Mouse (Mus musculus): Measurements from ENCODE around the gene Larp4b. TPM values are rescaled to one million over a fixed set of nuclear protein-coding genes. Genes with fewer than 3 reads are reported as not detected.
A peak's percentile ranks its signal among the peaks of the same experiment; 100 is the strongest.
"Not testable (repeated sequence)": the region's sequence is repeated elsewhere in the genome, so short reads cannot be mapped to it uniquely, and the experiment has no call there.

Gene Larp4b
- total RNA-seq (2021) = 10 to 100 TPM; 74.6 to 77.8 TPM

DNA sequence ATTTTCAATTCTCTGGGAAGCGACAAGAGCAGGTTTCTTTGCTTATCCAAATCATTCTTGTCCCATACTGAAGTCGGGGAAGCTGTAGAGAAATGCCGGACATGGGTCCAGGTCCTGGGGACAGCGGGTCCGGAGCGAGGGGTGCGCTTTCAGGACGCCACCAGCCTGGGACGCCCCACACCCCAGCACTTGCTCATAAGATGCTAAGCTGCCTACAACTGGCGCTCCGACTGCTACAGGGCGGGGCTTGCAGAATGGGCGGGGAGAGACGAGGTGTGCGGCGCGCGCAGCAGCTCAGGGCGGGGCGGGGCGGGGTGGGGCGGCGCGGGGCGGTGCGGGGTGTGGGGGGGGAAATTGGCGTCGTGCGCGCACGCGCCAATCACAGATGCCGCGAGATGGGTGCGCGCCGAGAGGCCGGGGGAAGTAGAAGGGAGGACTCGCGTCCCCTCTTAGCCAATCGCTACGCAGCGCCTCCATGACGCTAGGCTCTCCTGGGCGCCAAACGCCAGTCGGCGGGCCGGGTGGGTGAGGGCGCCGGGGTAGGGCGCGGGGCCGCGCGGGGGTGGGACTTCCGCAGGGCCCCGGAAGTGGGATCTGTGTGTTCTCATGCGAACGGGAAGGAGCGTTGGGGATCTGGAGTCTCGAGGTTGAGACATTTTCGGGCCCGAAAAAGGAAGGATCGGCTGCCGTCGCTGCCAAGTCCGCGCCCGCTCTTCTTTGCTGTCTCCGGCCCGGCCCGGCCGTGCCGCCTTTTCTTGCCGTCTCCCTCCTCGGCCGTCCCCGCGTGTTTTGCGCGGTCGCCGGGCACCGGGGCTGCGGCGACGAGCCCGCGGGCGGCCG lies at the start of gene Larp4b:
Gene Larp4b, plus strand, starts transcription at position 566 of the 840 bp plus-strand sequence.
- DNase-seq (ENCODE audit: low spot score in 2 of 2) = peak; percentile 94 to 98
- intact Hi-C loops (cut with DNase I) = loop anchor here (1.0 to 10.0 kb wide), 3 partner anchors 97 to 671 kb away; partner anchors contain the start of genes Gtpbp4, Idi1 and Zmynd11

GRCm38 (mm10) chr13:9044731-9045130 lies 49.0 kb upstream of the Larp4b start:
- intact Hi-C loops (cut with DNase I) = no loop called here
- DNase-seq (ENCODE audit: low spot score in 2 of 2) = no peak

- DNase-seq (ENCODE audit: low spot score in 2 of 2); intact Hi-C loops (cut with DNase I): not testable (repeated sequence)
These were observed 41.5 kb upstream of the Larp4b start for GRCm38 (mm10) chr13:9052049-9052691.

DNA sequence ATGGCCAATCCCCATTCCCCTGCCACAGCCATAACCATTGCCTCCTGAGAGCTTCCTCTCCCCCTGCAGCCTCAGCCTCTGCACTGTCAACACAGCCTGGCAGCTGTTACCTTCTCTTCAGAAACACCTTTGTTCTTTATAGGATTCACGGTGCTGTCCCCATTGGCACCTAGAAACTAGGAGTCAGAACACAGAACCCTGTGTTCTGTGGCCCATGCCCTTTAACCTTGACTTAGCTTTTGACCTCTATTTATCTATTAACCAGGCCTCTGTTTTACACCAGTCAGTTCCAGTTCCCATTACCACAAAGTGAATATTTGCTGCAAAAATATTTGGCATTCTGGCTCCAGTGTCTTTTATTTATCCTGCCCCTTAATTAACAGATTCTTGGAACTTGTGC lies 36.4 kb upstream of the Larp4b start:
- no peak for DNase-seq (ENCODE audit: low spot score in 2 of 2)
- intact Hi-C loops (cut with DNase I) = no loop called here

DNA sequence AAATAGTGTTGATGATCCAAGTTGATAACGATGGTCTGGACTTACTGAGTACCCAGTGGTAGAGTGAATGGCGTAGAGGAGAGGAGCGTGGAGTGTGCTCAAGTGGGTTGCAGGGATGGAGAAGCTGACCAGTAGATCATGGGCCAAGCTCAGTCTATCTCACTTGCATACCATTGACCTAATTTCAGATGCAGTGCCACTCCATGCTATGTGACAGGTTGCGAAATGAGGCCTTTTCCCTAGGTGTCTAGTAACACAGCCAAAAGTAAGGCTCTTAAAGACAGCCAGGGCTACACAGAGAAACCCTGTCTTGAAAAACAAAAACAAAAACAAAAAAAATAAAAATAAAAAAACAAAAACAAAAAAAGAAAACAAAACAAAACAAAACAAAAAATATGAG lies 35.0 kb upstream of the Larp4b start:
- intact Hi-C loops (cut with DNase I) = no loop called here
- DNase-seq (ENCODE audit: low spot score in 2 of 2) = no peak

DNA sequence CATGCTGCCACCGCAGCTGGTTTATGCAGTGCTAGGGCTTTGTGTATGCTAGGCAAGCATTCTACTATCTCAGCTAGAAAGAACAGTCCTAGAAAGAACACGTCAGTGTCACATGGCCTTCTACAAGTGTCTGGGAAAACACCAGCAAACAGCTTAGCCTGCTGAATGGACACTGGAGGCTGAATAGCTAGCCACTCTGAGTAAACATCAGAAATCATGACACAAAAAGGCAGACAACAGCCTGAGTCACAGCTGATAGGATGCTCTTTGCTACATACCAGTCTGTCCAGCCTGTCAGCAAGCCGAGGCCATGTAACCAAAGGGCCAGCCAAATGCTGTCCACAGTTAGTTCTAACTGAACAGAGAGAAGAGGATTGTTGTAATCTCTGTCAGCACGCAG lies 32.3 kb upstream of the Larp4b start:
- DNase-seq (ENCODE audit: low spot score in 2 of 2) = no peak
- intact Hi-C loops (cut with DNase I) = no loop called here

DNA sequence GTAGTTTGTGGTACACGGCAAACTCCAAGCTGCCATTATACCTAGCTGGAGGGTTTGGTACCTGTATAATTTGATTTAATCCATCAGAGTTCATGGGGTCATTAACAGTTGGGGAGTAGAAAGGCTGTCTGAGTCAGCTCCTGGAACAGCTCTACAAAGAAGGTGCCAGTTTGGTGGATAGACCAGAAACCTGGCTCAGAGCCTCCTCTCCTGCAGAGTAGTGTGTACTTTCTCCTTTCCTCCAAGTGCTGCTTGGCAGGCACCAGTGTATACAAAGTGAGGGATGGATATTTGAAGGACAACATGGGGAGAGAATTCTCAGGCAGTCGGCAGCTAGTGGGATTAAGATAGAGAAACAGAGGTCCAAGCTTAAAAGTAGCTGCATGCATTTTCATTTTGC lies 29.5 kb upstream of the Larp4b start:
- DNase-seq (ENCODE audit: low spot score in 2 of 2) = no peak
- intact Hi-C loops (cut with DNase I) = no loop called here

GRCm38 (mm10) chr13:9066107-9066506 lies 27.6 kb upstream of the Larp4b start:
- intact Hi-C loops (cut with DNase I) = loop anchor here (2.0 kb wide), 1 partner anchor 69 kb away; the partner anchor contains the start of gene Gtpbp4
- peak; percentile 52 to 88 for DNase-seq (ENCODE audit: low spot score in 2 of 2)

- intact Hi-C loops (cut with DNase I) = no loop called here
- DNase-seq (ENCODE audit: low spot score in 2 of 2) = peak in 1 of 2 experiments; percentile 11
These were observed 22.7 kb upstream of the Larp4b start for GRCm38 (mm10) chr13:9071008-9071407.

DNA sequence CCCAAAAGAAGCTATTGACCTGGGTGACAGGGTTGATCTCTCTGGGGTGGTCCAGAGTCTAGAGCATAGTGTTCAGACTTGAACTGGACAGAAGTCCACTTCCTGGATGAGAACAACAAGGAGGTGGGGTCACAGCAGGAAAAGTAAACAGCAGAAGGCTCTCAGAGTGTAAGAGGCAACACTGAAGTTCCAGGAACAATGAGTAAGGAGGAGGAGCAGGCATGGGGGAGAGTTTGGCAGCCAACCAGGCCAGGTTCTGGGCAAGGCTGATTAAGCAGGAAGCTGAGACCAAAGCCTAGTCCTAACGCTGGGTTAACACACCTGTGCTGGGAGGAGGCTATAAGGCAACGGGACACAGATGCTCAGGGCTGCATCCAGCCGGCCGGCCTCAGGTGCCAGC lies 19.9 kb upstream of the Larp4b start:
- no peak for DNase-seq (ENCODE audit: low spot score in 2 of 2)
- intact Hi-C loops (cut with DNase I) = no loop called here

DNA sequence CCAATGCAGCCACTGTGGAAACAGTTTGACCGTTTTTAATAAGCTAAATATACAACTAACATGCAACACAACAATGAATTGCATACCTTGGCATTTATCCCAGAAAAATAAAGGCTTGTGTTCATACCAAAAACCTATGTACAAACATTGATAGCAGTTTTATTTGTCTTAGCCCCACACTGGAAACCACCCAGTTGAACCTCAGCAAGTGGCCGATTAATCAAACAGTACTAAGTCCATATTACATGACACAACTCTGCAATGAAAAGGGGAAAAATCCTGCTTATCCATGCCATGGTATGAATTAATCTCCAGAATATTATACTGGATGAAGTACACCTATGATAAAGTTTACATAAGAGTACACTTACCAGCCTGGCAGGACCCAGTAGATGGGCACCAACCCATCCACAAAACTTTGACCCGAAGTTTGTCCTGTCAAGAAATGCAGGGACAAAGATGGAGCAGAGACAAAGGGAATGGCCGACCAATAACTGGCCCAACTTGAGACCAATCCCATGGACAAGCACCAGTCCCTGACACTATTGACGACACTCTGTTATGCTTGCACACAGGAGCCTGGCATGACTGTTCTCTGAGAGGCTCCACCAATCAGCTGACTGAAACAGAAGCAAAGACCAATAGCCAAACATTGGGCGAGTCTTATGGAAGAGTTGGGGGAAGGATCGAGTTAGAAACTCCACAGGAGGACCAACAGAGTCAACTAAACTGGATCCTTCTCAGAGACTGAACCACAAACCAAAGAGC lies 17.7 kb upstream of the Larp4b start:
- DNase-seq (ENCODE audit: low spot score in 2 of 2) = no peak
- intact Hi-C loops (cut with DNase I) = no loop called here

- DNase-seq (ENCODE audit: low spot score in 2 of 2) = no peak
- intact Hi-C loops (cut with DNase I) = no loop called here
These were observed 11.4 kb upstream of the Larp4b start for GRCm38 (mm10) chr13:9082128-9082883.

GRCm38 (mm10) chr13:9094186-9094980 lies 702 bp downstream of the Larp4b start:
- peak in 1 of 2 experiments; percentile 10 for DNase-seq (ENCODE audit: low spot score in 2 of 2)
- intact Hi-C loops (cut with DNase I) = loop anchor here (5.0 to 10.0 kb wide), 2 partner anchors 207 to 670 kb away; partner anchors contain the start of genes Idi1 and Zmynd11

GRCm38 (mm10) chr13:9099289-9099688 lies 5.6 kb downstream of the Larp4b start:
- intact Hi-C loops (cut with DNase I) = loop anchor here (10.0 kb wide), 1 partner anchor 666 kb away; the partner anchor contains the start of gene Zmynd11
- no peak for DNase-seq (ENCODE audit: low spot score in 2 of 2)

GRCm38 (mm10) chr13:9100517-9100916 lies 6.8 kb downstream of the Larp4b start:
- intact Hi-C loops (cut with DNase I) = no loop called here
- DNase-seq (ENCODE audit: low spot score in 2 of 2) = no peak

- DNase-seq (ENCODE audit: low spot score in 2 of 2) = no peak
- intact Hi-C loops (cut with DNase I) = no loop called here
These were observed 12.6 kb downstream of the Larp4b start for GRCm38 (mm10) chr13:9106246-9106645.

DNA sequence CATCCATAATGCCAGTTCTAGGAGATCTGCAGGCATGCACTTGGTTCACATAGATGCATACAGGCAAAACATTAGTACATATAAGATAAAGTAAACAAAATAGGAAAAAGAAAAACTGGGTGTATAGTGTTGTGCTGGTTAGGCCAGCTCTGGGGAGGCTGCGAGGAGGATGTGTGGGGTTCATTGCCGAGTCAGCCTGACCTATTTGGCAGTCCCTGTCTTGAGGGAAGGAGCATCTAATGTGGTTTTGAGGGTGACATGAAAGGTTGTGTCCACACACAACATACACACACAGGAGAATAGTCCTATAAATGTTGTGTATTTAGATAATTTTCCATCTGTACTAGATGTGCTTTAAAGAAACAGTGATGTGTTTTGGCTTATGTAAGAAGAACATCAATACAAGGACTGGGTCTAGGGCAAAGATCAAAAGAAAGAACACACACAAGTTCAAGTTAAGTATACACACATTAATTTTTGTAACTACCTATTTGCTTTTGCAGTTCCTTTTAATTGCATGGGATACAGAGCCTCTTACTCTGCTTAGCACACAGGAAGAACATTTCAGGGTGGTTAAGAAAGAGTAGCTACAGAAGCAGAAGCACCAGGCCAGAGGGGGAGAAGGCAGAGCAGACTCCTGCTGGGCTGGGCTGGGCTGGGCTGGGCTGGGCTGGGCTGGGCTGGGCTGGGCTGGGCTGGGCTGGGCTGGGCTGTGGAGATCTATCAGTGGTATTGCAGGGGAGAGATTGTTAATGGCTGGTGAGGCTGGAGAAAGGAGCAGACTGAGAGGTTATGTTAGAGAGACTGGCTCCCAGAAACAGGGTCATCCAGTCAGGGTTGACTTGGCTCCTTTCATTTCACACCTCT lies 13.5 kb downstream of the Larp4b start:
- intact Hi-C loops (cut with DNase I) = no loop called here
- no peak for DNase-seq (ENCODE audit: low spot score in 2 of 2)

GRCm38 (mm10) chr13:9113735-9114134 lies 20.1 kb downstream of the Larp4b start:
- intact Hi-C loops (cut with DNase I) = no loop called here
- no peak for DNase-seq (ENCODE audit: low spot score in 2 of 2)
